Mouse (Mus musculus) spleen, adult 18-20 months (tissue): ENCODE measurements around the gene Agrp.

ENCODE experiments used
- DNase-seq, 2 experiments: peaks; one replicate each; pipeline ENCODE4 v3.0.0; 2022; ENCODE audit warnings: mixed read lengths in 2 of 2

Gene Agrp

GRCm38 (mm10) chr8:105517346-105517745 is 119.8 kb downstream of the Agrp start:
- no peak for DNase-seq
